Comparison of ENCODE assay signal across 16 mouse cellular contexts in genomic region chr6:88151335-88151734, GRCm38 (mm10). TPM values are rescaled to one million over a fixed set of nuclear protein-coding genes. Genes with fewer than 3 reads are reported as not detected.
DNase-seq lines count a peak whose midpoint lies in the region; ATAC-seq and TF ChIP-seq lines count a peak whose summit lies in the region.
"Had no signal": no experiment of that assay in that cellular context is flagged by ENCODE, and none has a peak within 500 bp of the region (broad histone marks: within the 10 kb centered on the region; RNA-seq: fewer than 3 reads in every experiment).

No protein-coding gene starts in this region.

- no peaks in the 10 kb centered on the region for H3K4me1 ChIP-seq in intestine, postnatal 0 days (replicated peaks; ENCODE audit: control insufficient read depth, insufficient read depth, low read length)
- H3K4me1 ChIP-seq in intestine, embryonic 16.5 days (ENCODE audit: control insufficient read depth, insufficient read depth, low read length): no peaks in the 10 kb centered on the region
- 0 out of 2 replicates have a peak, but pooled peaks cover 3% of the 10 kb centered on the region for H3K4me1 ChIP-seq in lung, postnatal 0 days (ENCODE audit: insufficient read depth, low read depth, low read length)
- no peaks in the 10 kb centered on the region for H3K4me1 ChIP-seq in ES-Bruce4 (ENCODE audit: control insufficient read depth, insufficient read depth, low read length)
- H3K4me1 ChIP-seq in kidney, embryonic 16.5 days (ENCODE audit: insufficient read depth, low read length): no peaks in the 10 kb centered on the region
- H3K4me1 ChIP-seq: hindbrain, embryonic 12.5 days had no signal

- no peak for DNase-seq in lung, postnatal 0 days (ENCODE audit: low spot score)
- no peak for DNase-seq in lung, postnatal 14 days
- DNase-seq in induced T-regulatory cell, adult 2 months (ENCODE audit: low read depth): peak; percentile 8
- DNase-seq in ovary, adult 18-20 months (ENCODE audit: low spot score): no peak
- DNase-seq: cerebellum, adult 18-20 months; right cerebral cortex, adult 18-20 months had no signal

- H3K9ac ChIP-seq in intestine, postnatal 0 days (ENCODE audit: low read depth, low read length): no peak overlapping the region
- H3K9ac ChIP-seq in intestine, embryonic 16.5 days (ENCODE audit: low read depth, low read length): no peak overlapping the region
- H3K9ac ChIP-seq in lung, postnatal 0 days (replicated peaks; ENCODE audit: low read depth): no peak overlapping the region
- H3K9ac ChIP-seq in ES-Bruce4 (ENCODE audit: low read depth, poor library complexity, severe bottlenecking): no peak overlapping the region
- H3K9ac ChIP-seq in kidney, embryonic 16.5 days (replicated peaks; ENCODE audit: low read length): no peak overlapping the region
- H3K9ac ChIP-seq: embryonic facial prominence, embryonic 13.5 days; hindbrain, embryonic 12.5 days; limb, embryonic 13.5 days had no signal

- no peak for ATAC-seq in intestine, postnatal 0 days
- ATAC-seq in intestine, embryonic 16.5 days: no peak
- no peak for ATAC-seq in lung, postnatal 0 days
- no peak for ATAC-seq in kidney, embryonic 16.5 days (ENCODE audit: low FRiP score, low TSS enrichment)

- no peak overlapping the region for H3K4me2 ChIP-seq in intestine, postnatal 0 days (replicated peaks; ENCODE audit: low read depth)
- H3K4me2 ChIP-seq in intestine, embryonic 16.5 days (ENCODE audit: low read depth, low read length): no peak overlapping the region
- no peak overlapping the region for H3K4me2 ChIP-seq in lung, postnatal 0 days (replicated peaks; ENCODE audit: low read depth, low read length)
- H3K4me2 ChIP-seq in kidney, embryonic 16.5 days (replicated peaks; ENCODE audit: low read depth, low read length): no peak overlapping the region
- H3K4me2 ChIP-seq: embryonic facial prominence, embryonic 13.5 days; hindbrain, embryonic 12.5 days; limb, embryonic 13.5 days; midbrain, embryonic 11.5 days had no signal

- H3K27me3 ChIP-seq in intestine, postnatal 0 days (replicated peaks; ENCODE audit: control insufficient read depth, insufficient read depth, low read length): no peaks in the 10 kb centered on the region
- H3K27me3 ChIP-seq in intestine, embryonic 16.5 days (replicated peaks; ENCODE audit: control insufficient read depth, insufficient read depth, low read length): no peaks in the 10 kb centered on the region
- no peaks in the 10 kb centered on the region for H3K27me3 ChIP-seq in lung, postnatal 0 days (replicated peaks; ENCODE audit: insufficient read depth, low read length)
- no peaks in the 10 kb centered on the region for H3K27me3 ChIP-seq in ES-Bruce4 (ENCODE audit: control insufficient read depth, insufficient read depth, low read length, poor library complexity, severe bottlenecking)
- no peaks in the 10 kb centered on the region for H3K27me3 ChIP-seq in kidney, embryonic 16.5 days (ENCODE audit: insufficient read depth, low read length)
- H3K27me3 ChIP-seq: embryonic facial prominence, embryonic 13.5 days; hindbrain, embryonic 12.5 days; limb, embryonic 13.5 days had no signal

- TF ChIP-seq POLR2A in ES-Bruce4 (IDR thresholded peaks at IDR 0.05; ENCODE audit: insufficient read depth, low read length): no peak

- peak; percentile 46 for TF ChIP-seq CTCF in intestine, postnatal 0 days (IDR thresholded peaks at IDR 0.05; ENCODE audit: low read depth)
- TF ChIP-seq CTCF in lung, postnatal 0 days (IDR thresholded peaks at IDR 0.05): peak; percentile 41
- peak; percentile 54 for TF ChIP-seq CTCF in ES-Bruce4 (IDR thresholded peaks at IDR 0.05; ENCODE audit: low read depth, low read length)

- WGBS in intestine, postnatal 0 days: 68% methylated on average over 4 of the region's 4 CpGs
- 66% methylated on average over 4 of the region's 4 CpGs for WGBS in intestine, embryonic 16.5 days
- WGBS in lung, postnatal 0 days: 66% methylated on average over 4 of the region's 4 CpGs
- 68% methylated on average over 4 of the region's 4 CpGs for WGBS in kidney, embryonic 16.5 days

- no peaks in the 10 kb centered on the region for H3K36me3 ChIP-seq in intestine, postnatal 0 days (ENCODE audit: control insufficient read depth, insufficient read depth)
- H3K36me3 ChIP-seq in intestine, embryonic 16.5 days (ENCODE audit: control insufficient read depth, insufficient read depth, low read length): no peaks in the 10 kb centered on the region
- H3K36me3 ChIP-seq in lung, postnatal 0 days (ENCODE audit: insufficient read depth, low read length): no peaks in the 10 kb centered on the region
- no peaks in the 10 kb centered on the region for H3K36me3 ChIP-seq in ES-Bruce4 (ENCODE audit: control insufficient read depth, insufficient read depth, low read length, poor library complexity, severe bottlenecking)
- no peaks in the 10 kb centered on the region for H3K36me3 ChIP-seq in kidney, embryonic 16.5 days (ENCODE audit: insufficient read depth, low read length)
- H3K36me3 ChIP-seq: embryonic facial prominence, embryonic 13.5 days; forebrain, embryonic 10.5 days; hindbrain, embryonic 12.5 days; limb, embryonic 13.5 days had no signal

- TF ChIP-seq EP300 in lung, postnatal 0 days (IDR thresholded peaks at IDR 0.05): no peak
- no peak for TF ChIP-seq EP300 in ES-Bruce4 (IDR thresholded peaks at IDR 0.05; ENCODE audit: insufficient read depth, low read depth, low read length)

- H3K9me3 ChIP-seq in intestine, postnatal 0 days (ENCODE audit: control insufficient read depth): no peaks in the 10 kb centered on the region
- no peaks in the 10 kb centered on the region for H3K9me3 ChIP-seq in intestine, embryonic 16.5 days (ENCODE audit: control insufficient read depth, low read length)
- no peaks in the 10 kb centered on the region for H3K9me3 ChIP-seq in lung, postnatal 0 days (ENCODE audit: low read length)
- H3K9me3 ChIP-seq in ES-Bruce4 (replicated peaks; ENCODE audit: control insufficient read depth, insufficient read depth, low read length, poor library complexity, severe bottlenecking): no peaks in the 10 kb centered on the region
- no peaks in the 10 kb centered on the region for H3K9me3 ChIP-seq in kidney, embryonic 16.5 days (ENCODE audit: low read length)
- H3K9me3 ChIP-seq: embryonic facial prominence, embryonic 13.5 days; forebrain, embryonic 10.5 days; hindbrain, embryonic 12.5 days; limb, embryonic 13.5 days had no signal

- no peak overlapping the region for H3K4me3 ChIP-seq in intestine, postnatal 0 days (ENCODE audit: low read depth, low read length)
- no peak overlapping the region for H3K4me3 ChIP-seq in intestine, embryonic 16.5 days (ENCODE audit: low read length)
- H3K4me3 ChIP-seq in lung, postnatal 0 days (ENCODE audit: low read depth, low read length): no peak overlapping the region
- no peak overlapping the region for H3K4me3 ChIP-seq in ES-Bruce4 (ENCODE audit: low read depth, low read length)
- H3K4me3 ChIP-seq in kidney, embryonic 16.5 days (ENCODE audit: low read length): no peak overlapping the region
- H3K4me3 ChIP-seq: embryonic facial prominence, embryonic 13.5 days; forebrain, embryonic 10.5 days; hindbrain, embryonic 12.5 days; limb, embryonic 13.5 days; myocyte had no signal

- H3K27ac ChIP-seq in intestine, postnatal 0 days (ENCODE audit: low read depth, low read length): no peak overlapping the region
- H3K27ac ChIP-seq in intestine, embryonic 16.5 days (ENCODE audit: low read length): no peak overlapping the region
- H3K27ac ChIP-seq in lung, postnatal 0 days (ENCODE audit: low read length): 0 out of 2 replicates have a peak overlapping the region, but pooled peaks have one; percentile 61
- H3K27ac ChIP-seq in ES-Bruce4 (ENCODE audit: insufficient read depth, low read length): no peak overlapping the region
- no peak overlapping the region for H3K27ac ChIP-seq in kidney, embryonic 16.5 days (ENCODE audit: low read length)
- H3K27ac ChIP-seq: embryonic facial prominence, embryonic 13.5 days; forebrain, embryonic 10.5 days; hindbrain, embryonic 12.5 days; limb, embryonic 13.5 days had no signal

RNA-seq across cellular contexts. Expression of gene Gata2, which starts 42.4 kb away (rescaled TPM):
- 3.5 and 3.7 TPM in 2 replicates for polyA plus RNA-seq in intestine, postnatal 0 days (2015; fragmentation: Nextera tagmentation; extraction: Ambion mirVana)
- 4.2 and 4.7 TPM in 2 replicates for polyA plus RNA-seq in intestine, embryonic 16.5 days (2015; fragmentation: Nextera tagmentation; extraction: Ambion mirVana)
- polyA plus RNA-seq in lung, postnatal 0 days (2015; fragmentation: Nextera tagmentation; extraction: Ambion mirVana): 86.2 and 104 TPM in 2 replicates
- polyA plus RNA-seq in ES-Bruce4 (2011; ENCODE audit: insufficient read depth, insufficient read length, low read depth, missing spikeins): 6.0 and 8.3 TPM in 2 replicates
- polyA plus RNA-seq in kidney, embryonic 16.5 days (2015; fragmentation: Nextera tagmentation; extraction: Ambion mirVana): 66.3 and 68.9 TPM in 2 replicates
